Mouse (Mus musculus) splenic B cell, adult 2 months (primary cell): ENCODE measurements at regions not wholly inside any gene's neighbourhood (a gene's known extent, or its start where the extent isn't known, plus 50 kb on each side); places are given as distances from the start of the nearest gene placed in this dataset.
"Not testable (repeated sequence)": the region's sequence is repeated elsewhere in the genome, so short reads cannot be mapped to it uniquely, and the experiment has no call there.

Experiments used
- DNase-seq: peaks from one replicate; pipeline ENCODE4 v3.0.0-alpha.2; 2011; ENCODE audit warnings: low read depth, low spot score
- H3K27me3 ChIP-seq: 2 replicates; pipeline ENCODE4 v1.6.1; 2012; ENCODE audit warnings: mild to moderate bottlenecking, low read length, moderate library complexity, mixed read lengths; ENCODE audit not compliant: control insufficient read depth, poor library complexity, insufficient read depth, severe bottlenecking
- H3K36me3 ChIP-seq: 2 replicates; pipeline ENCODE4 v1.6.1; 2012; ENCODE audit warnings: mild to moderate bottlenecking, low read length, moderate library complexity, mixed read lengths; ENCODE audit not compliant: control insufficient read depth, poor library complexity, insufficient read depth, severe bottlenecking

DNA sequence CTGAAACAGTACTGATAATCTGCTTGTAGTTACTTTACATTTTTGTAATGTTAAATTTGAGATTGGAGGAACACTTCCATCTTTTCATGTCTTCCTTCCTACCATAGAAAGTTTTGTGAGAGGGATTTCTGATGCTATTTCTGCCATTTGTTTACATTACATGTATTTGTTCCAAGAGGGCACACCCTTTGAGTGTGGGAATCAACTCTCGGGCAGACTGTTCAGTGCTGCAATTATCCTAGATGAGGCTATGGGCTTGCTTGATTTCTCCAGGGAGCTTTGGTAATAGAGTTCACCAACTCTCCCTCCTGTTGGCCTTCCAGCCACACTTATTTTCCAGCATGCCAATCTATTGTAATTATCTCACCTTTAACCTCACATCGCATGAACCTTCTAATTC, 52.4 kb downstream of the Gm13691 start:
- Histone ChIP-seq H3K36me3 (no peaks in the 10 kb centered on the region), H3K27me3 (no peaks in the 10 kb centered on the region)
- no peak for DNase-seq

DNA sequence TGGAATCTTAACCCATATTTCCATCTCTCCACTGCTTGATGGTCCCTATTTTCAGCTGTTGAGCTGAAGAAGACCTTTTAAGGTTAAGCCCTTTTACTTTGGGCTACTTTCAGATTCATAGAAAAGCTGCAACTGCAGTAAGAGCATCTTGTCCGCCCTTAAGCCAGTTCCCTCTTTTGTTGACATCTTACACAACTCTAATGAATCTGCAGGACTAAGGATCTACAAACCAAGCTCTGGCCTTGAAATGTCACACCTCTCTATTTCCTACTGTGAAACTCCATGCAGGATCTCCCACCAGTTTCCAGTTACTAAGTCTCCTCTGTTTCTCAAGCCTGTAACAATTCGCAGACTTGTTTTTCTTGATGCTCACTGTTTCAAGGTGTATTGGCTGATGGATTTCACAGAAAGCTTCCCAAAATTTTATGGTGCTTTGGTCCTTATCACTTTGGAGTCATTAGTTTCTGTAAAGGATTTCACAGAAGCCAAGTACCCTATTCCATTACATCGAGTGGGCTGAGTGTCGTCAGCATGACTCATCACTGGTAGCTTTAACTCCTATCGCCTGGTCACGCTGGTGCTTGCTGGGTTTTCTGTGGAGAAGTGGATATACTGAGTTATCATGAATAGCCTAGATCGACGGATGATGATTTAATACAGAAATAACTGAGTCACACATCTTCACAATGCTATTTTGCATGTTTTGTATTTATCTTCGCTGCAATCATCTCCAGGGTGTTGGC, 58.2 kb downstream of the Gm13691 start:
- DNase-seq: no peak
- Histone ChIP-seq H3K27me3 (no peaks in the 10 kb centered on the region), H3K36me3 (no peaks in the 10 kb centered on the region)

DNA sequence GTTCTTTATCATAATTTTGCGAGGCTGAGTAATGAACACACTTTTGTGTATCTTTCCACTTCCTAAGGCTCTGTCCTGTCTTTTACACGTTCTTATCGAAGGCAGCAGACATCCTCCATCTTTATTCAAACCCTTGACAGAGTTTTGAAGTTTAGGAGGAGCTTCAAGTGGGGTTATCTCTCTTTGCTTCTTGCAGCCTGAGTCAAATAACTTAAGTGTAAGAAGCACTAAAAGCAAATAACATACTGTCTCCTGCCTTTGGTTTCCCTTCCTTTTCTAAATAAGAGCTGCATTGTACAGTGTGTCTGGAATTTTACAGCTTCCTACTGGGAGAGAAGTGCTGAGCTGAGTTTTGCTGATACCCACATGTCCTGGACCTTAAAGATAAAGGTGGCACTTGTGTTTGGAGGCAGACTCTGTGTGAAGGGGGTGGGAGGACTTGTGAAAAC, 61.6 kb downstream of the Gm13691 start:
- DNase-seq: no peak
- H3K36me3 ChIP-seq: no peaks in the 10 kb centered on the region

DNA sequence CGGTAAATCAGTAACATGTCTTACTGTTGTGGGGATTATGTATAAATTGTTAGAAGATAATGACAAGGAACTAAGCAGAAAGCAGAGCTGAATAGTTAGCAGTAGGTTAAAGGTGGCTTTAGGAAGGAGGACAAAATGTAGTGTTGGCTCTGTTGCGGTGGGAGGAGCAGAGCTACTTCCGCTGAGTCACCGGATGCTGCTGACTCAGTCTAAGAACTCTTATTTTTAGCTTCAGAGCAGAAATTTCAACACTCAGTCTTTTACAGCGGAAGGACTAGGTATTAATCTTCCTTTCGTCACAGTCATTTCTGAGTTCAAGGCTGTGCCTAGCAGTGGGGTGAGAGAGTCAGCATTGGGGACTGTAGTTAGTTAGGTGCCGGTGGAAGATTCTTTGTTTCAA, 68.9 kb downstream of the Gm13691 start:
- peak; percentile 36 for DNase-seq
- no peaks in the 10 kb centered on the region for H3K27me3 ChIP-seq

More for the DNA sequence above, 61.6 kb downstream of the Gm13691 start:
- H3K27me3 ChIP-seq: no peaks in the 10 kb centered on the region

DNA sequence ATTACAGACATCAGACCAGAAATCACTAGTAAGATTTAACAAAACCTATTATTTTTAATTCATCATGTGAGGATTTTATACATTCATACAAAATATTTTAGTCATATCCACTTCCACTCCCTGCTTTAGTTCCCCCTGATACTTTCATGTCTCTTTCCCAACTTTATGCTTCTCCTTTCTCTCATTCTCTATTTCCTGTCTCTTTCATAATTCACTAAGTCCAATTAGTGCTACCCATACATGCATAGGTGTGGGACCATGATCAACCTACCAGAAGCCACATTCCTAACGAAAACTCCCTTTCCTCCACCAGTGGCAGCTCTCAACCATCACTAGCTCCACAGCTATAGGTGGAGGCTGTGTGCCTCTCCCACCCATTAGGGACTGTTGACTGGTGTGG, 70.9 kb downstream of the Gm13691 start:
- Histone ChIP-seq H3K27me3 (no peaks in the 10 kb centered on the region), H3K36me3 (no peaks in the 10 kb centered on the region)
- no peak for DNase-seq

More for the DNA sequence above, 68.9 kb downstream of the Gm13691 start:
- H3K36me3 ChIP-seq: no peaks in the 10 kb centered on the region

DNA sequence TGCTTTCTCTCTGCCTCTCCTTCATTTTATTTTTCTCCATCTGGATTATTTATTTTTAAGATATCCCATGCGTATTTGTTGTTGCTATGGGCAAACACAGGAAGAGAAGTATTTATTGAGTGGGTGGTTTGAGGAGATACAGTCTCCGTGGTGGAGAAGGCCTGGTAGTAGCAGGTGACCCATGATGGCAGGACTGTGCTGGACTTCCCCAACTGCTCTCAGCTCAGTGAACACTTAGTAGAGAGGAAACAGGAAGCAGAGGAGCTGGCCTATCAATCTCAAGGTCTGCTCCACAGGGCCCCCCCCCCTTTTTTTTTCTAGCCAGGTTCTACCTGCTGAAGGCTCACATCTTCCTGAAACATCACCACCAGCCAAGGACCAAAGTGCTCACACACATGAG, 74.0 kb downstream of the Gm13691 start:
- Histone ChIP-seq H3K27me3 (no peaks in the 10 kb centered on the region), H3K36me3 (no peaks in the 10 kb centered on the region)
- DNase-seq: peak; percentile 3

DNA sequence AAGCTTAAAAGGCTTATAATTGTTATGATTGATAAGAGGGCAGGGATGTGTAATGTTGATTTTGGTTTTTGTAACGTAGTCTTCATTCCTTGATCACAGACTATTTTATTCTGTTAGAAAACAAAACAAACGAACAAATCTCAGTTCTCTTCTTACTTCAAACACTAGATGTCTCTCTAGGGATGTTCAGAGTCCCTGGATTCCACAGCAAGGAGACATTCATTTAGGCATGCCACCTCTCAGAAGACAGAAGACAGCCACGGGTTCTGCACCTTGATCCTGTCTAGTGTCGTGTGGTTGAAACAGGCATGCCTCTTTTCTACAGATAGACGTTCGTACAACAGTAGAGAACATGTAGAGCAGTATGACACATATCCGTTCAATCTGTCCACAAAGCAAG, 74.7 kb downstream of the Gm13691 start:
- Histone ChIP-seq H3K36me3 (no peaks in the 10 kb centered on the region), H3K27me3 (no peaks in the 10 kb centered on the region)
- no peak for DNase-seq

DNA sequence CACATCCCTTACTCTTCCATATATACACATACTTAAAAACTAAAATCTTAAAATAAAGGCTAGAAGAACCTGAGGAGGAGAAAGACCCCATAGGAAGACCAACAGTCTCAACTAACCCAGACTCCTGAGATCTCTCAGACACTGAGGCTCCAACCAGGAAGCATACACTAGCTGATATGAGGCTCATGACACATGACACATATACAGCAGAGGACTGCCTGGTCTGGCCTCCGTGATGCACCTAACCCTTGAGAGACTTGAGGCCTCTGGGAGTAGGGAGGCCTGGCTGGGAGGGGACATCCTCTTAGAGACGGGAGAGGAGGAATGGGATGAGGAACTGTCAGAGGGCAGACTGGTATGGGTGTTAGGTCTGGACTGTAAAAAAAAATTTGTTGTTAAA, 75.4 kb downstream of the Gm13691 start:
- H3K27me3 ChIP-seq: no peaks in the 10 kb centered on the region
- H3K36me3 ChIP-seq: no peaks in the 10 kb centered on the region
- DNase-seq: no peak

DNA sequence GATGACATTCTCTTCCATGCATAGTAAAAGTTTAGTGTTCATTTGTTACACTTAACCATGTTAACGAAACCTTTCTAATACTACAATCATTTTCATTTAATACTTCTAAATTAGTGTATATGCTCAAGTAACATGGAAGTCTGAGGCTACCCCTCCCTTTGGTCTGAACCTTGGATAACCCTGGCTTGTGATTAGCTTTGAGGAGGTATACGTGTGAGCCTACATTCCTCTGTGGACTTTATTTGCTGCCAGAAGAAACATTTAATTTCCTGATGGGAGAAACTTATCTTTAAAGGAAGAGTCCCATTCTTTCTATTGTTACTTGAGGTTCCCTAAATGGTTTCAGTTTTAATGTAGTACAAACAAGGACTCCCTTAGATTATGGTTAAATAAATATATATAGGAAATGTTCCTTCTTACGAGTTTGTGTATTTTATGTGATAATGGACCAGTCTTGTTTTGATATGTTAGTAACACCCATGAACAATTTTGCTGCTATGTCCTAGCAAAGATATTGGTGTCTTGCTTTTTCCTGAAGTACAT, 75.9 kb downstream of the Gm13691 start:
- no peak for DNase-seq
- H3K27me3 ChIP-seq: no peaks in the 10 kb centered on the region
- H3K36me3 ChIP-seq: no peaks in the 10 kb centered on the region

DNA sequence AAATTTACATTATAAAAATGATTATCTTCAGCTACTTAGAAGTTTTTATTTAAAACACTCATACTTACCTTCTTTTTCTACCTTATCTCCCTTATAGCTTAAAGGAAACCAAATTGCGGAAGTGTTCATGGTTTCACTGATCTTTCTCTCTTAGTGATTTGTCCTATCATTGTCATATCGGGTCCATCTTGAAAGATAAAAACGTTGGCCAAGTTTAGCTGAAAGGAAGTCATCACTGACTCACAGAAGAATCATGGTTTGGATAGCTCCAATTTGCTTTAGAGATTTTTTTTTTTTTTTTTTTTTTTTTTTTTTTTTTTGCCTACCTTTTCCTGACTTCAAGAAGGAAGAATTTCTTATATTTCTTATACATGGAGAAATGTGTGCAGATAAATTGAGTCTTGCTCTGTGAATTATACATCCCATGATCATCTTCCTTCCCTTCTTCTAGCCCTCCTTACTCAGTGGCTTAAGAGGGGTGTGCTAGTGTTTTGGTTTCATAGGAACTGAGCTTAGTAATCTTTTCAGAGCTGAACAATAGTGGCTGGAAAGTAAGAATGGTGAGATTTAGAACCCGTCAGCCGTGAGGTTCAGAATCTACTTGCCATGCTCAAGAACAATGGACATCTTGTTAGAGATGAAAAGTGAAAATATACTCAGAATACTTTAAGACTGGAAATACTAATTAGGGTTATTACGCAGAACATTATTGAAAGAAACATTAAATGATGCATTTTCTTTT, 76.6 kb downstream of the Gm13691 start:
- H3K27me3 ChIP-seq: no peaks in the 10 kb centered on the region
- no peaks in the 10 kb centered on the region for H3K36me3 ChIP-seq
- DNase-seq: no peak

DNA sequence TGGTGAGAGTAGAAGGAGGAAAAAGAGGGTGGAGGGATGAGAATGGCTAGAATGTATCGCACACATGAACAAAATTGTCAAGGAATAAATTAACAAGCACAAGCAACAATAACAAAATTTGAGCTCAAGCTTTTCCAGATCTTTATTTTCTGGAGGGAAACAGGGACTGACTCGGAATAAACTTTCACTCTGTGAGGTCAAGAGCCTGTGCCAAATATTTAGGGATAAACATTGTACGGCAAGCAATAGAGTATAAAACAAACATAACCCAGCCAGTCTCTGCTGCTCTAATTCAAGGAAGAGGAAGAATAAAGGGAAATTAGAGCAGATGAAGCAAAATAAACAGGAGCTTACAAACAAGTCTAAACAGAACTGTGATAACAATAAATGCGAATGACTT, 78.3 kb downstream of the Gm13691 start:
- Histone ChIP-seq H3K36me3 (no peaks in the 10 kb centered on the region), H3K27me3 (no peaks in the 10 kb centered on the region)
- no peak for DNase-seq

DNA sequence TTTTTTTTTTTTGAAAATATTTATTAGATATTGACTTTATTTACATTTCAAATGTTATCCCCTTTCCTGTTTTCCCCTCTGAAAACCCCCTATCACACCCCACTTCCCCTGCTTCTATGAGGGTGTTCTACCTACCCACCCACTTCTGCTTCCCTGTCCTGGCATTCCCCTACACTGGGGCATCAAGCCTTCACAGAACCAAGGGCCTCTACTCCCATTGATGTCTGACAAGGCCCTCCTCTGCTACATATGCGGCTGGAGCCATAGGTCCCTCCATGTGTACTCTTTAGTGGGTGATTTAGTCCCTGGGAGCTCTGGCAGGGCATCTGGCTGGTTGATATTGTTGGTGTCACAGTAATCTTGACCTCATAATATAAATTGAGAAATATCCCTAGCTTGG, 79.1 kb downstream of the Gm13691 start:
- DNase-seq, H3K36me3 ChIP-seq, H3K27me3 ChIP-seq: not testable (repeated sequence)

DNA sequence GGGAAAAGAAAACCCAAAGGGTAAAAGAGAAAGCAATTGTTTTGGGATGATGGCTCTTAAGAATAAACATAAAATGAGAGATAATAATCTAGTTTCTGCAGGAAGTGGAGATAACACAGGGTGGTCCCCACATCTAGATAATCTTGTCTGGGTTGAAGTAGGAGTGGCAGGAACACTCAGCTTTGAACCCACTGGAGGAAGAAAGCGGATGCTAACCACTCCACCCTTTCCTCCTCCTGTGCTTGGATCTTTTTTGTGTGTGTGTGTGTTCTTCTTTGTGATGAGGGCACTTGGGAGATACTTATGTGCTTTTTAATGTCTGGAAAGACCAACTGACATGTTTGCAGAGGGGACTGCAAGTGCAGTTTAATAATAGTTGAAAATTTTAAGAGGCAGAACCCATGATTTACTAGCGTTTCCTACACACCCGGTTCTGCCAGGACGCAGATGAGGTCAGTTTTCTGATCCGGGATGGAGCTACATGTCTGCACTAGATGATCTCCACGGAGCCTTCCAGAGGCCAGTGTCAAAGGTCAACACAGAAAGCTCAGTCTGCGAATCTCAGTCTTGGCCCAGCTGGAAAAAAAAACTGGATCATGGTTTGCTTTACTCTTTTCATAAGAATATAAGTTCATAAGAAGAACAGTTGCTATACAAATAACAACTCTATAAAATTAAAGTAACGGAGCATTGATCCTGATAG, 82.7 kb downstream of the Gm13691 start:
- no peaks in the 10 kb centered on the region for H3K36me3 ChIP-seq
- no peak for DNase-seq
- no peaks in the 10 kb centered on the region for H3K27me3 ChIP-seq

DNA sequence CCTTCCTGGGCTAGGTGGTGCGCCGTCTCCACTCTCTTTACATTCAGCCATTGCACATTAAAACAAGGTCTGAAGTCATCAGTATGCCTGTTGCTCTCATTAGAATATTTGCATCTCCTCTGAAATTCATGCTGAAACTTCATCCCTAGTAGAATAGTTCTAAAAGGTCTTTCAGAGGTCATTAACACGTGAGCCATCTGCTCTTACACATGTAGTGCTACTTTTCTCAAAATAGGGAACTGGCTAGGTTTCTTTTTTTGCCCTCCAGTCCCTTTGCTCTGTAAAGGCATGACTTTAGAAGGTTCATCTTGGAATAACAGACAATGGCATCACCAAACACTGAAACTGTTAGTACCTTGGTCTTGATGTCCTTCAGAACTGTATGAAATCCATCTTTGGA, 85.6 kb downstream of the Gm13691 start:
- no peak for DNase-seq
- Histone ChIP-seq H3K36me3 (no peaks in the 10 kb centered on the region), H3K27me3 (no peaks in the 10 kb centered on the region)

DNA sequence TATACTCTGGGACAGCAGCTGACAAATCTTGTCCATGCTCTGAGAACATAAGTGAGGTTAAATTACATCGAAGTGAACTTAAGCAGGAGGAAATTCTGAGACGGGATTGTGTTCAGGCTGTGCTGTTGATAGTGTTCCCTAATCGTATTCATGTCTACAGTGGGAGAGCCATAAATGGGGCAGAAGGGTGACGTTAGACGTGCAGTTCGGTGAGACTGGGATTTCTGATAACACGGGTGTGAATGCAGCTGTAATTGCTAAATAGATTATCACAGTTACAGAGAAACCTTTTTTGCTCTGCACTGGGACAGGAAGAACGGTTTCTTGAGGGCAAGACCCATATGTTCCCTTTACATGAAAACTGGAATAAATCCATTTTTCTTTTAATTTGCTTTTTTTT, 88.9 kb downstream of the Gm13691 start:
- DNase-seq: no peak
- H3K27me3 ChIP-seq: no peaks in the 10 kb centered on the region

More for the DNA sequence above, 88.9 kb downstream of the Gm13691 start:
- no peaks in the 10 kb centered on the region for H3K36me3 ChIP-seq
